Mouse (Mus musculus): ENCODE data around the gene Oas2.

GRCm38 (mm10) chr5:120694695-120695074 lies 55.0 kb downstream of the Oas2 start:
- TF ChIP-seq CTCF (IDR thresholded peaks at IDR 0.05; ENCODE audit: borderline replicate concordance, control insufficient read depth, extremely low read depth, insufficient read depth, low read length, poor library complexity) (no peak), POLR2A (IDR thresholded peaks at IDR 0.05; ENCODE audit: control insufficient read depth, extremely low read depth, insufficient read depth, low read length, poor library complexity) (no peak)
